Comparison of ENCODE assay signal across 13 mouse cellular contexts in genomic region chr1:187374418-187374817, GRCm38 (mm10).
"Had no signal": no experiment of that assay in that cellular context is flagged by ENCODE, and none has a peak within 500 bp of the region (broad histone marks: within the 10 kb centered on the region; RNA-seq: fewer than 3 reads in every experiment).

No protein-coding gene starts in this region.

- H3K9ac ChIP-seq: liver, embryonic 13.5 days had no signal

- H3K27ac ChIP-seq: kidney, postnatal 0 days; layer of hippocampus, adult 2 months; left cerebral cortex, adult 2 months; liver, embryonic 13.5 days; midbrain, embryonic 10.5 days had no signal

- H3K4me3 ChIP-seq: layer of hippocampus, adult 2 months; left cerebral cortex, adult 2 months; liver, embryonic 13.5 days; midbrain, embryonic 10.5 days had no signal

- H3K4me2 ChIP-seq: liver, embryonic 13.5 days had no signal

- H3K4me1 ChIP-seq: liver, embryonic 13.5 days had no signal

- H3K36me3 ChIP-seq: liver, embryonic 13.5 days; midbrain, embryonic 10.5 days had no signal

- H3K27me3 ChIP-seq: liver, embryonic 13.5 days had no signal

- H3K9me3 ChIP-seq: liver, embryonic 13.5 days; midbrain, embryonic 10.5 days had no signal

- DNase-seq: kidney, adult 2 months; kidney, postnatal 25 days; layer of hippocampus, adult 9-11 months; liver, embryonic 13.5 days; lung, adult 2 months; lung, postnatal 14 days; lung, postnatal 4 days; thymus, adult 18-20 months; thymus, postnatal 36 days had no signal
